Mouse (Mus musculus) lung, adult 2 months (tissue): ENCODE data around the gene Rap1a. TPM values are rescaled to one million over a fixed set of nuclear protein-coding genes. Genes with fewer than 3 reads are reported as not detected.
A peak's percentile ranks its signal among the peaks of the same experiment; 100 is the strongest.

ENCODE experiments used
- DNase-seq: peaks from one replicate; pipeline ENCODE4 v3.0.0; 2022
- H3K4me1 ChIP-seq: fragments of 200-500 bp; 2 replicates; pipeline ENCODE4 v1.6.1; 2011; ENCODE audit warnings: low read length; ENCODE audit not compliant: control insufficient read depth, insufficient read depth
- H3K4me3 ChIP-seq: fragments of 200-500 bp; replicated peaks from 2 replicates; pipeline ENCODE3; 2011; ENCODE audit warnings: low read depth, mild to moderate bottlenecking, control low read depth, low read length; ENCODE audit errors: extremely low read depth
- CTCF ChIP-seq: fragments of 200-500 bp; IDR thresholded peaks from 2 replicates; pipeline ENCODE4 v1.5.1; 2011; ENCODE audit warnings: mild to moderate bottlenecking, low read length, control low read depth; ENCODE audit not compliant: insufficient read depth
- POLR2A ChIP-seq: fragments of 200-500 bp; IDR thresholded peaks from 2 replicates; pipeline ENCODE4 v1.6.1; 2011; ENCODE audit warnings: low read depth, mild to moderate bottlenecking, control low read depth, low read length, borderline replicate concordance; ENCODE audit errors: extremely low read depth
- WGBS: fragments of 180-500 bp; shearing (Covaris S2); methylation state at CpG from one replicate; pipeline ENCODE4 v1.1.7; 2018; 5-methylcytosine and 5-hydroxymethylcytosine counted together
- polyA plus RNA-seq: library from polyadenylated mRNA; depleted of rRNA; stranded (reverse); fragments of >200 nt; gene quantifications from 2 replicates; pipeline ENCODE4 v1.2.3, GENCODE M21; 2012

Rap1a gene
- polyA plus RNA-seq, 1 experiment, result 18.1 TPM

DNA sequence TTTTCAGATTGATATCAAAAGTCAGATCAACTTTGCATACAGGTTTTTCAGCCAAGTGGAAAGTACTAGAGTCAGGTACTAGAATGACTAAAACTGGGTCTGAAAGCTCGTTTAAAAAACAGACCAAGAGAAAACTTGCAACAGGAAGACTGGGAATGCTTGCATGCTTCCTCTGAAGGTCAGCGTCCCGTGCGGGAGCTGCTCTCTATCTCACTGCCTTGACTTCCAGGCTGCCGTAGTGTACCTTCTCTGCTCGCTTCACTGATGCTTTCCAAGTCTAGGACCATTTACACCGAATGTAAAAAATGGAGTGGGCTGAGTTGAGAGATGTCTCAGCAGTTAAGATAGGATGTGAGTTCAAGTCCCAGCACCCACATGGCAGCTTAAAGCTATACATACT, 8.8 kb downstream of the Rap1a start:
- Histone ChIP-seq H3K4me1 (peaks cover 12% of the 10 kb centered on the region), H3K4me3 (no peak overlapping the region)
- no peak for TF ChIP-seq CTCF
- TF ChIP-seq POLR2A, result no peak
- 55% methylated on average over 7 of the region's 7 CpGs for WGBS
- DNase-seq, result no peak

- no peak for TF ChIP-seq CTCF
- TF ChIP-seq POLR2A, result no peak
- Histone ChIP-seq H3K4me3 (no peak overlapping the region), H3K4me1 (peaks cover 7% of the 10 kb centered on the region)
- no peak for DNase-seq
- 73% methylated on average over 2 of the region's 2 CpGs for WGBS
Observed at GRCm38 (mm10) chr3:105791129-105791528, 10.0 kb downstream of the Rap1a start.

GRCm38 (mm10) chr3:105790338-105790737, 10.8 kb downstream of the Rap1a start:
- 82% methylated on average over 1 of the region's 1 CpGs for WGBS
- no peak overlapping the region for H3K4me3 ChIP-seq

GRCm38 (mm10) chr3:105789776-105790175, 11.4 kb downstream of the Rap1a start:
- DNase-seq, result no peak
- Histone ChIP-seq H3K4me1 (peaks cover 6% of the 10 kb centered on the region), H3K4me3 (no peak overlapping the region)
- 52% methylated on average over 1 of the region's 1 CpGs for WGBS
- TF ChIP-seq POLR2A (no peak), CTCF (no peak)

More at GRCm38 (mm10) chr3:105790338-105790737, 10.8 kb downstream of the Rap1a start:
- TF ChIP-seq POLR2A, result no peak
- no peak for TF ChIP-seq CTCF
- H3K4me1 ChIP-seq, result peaks cover 6% of the 10 kb centered on the region
- DNase-seq, result no peak

GRCm38 (mm10) chr3:105787328-105787727, 13.8 kb downstream of the Rap1a start:
- Histone ChIP-seq H3K4me3 (no peak overlapping the region), H3K4me1 (peaks cover 14% of the 10 kb centered on the region)
- no peak for DNase-seq
- WGBS, result 76% methylated on average over 3 of the region's 3 CpGs
- TF ChIP-seq POLR2A (no peak), CTCF (no peak)

DNA sequence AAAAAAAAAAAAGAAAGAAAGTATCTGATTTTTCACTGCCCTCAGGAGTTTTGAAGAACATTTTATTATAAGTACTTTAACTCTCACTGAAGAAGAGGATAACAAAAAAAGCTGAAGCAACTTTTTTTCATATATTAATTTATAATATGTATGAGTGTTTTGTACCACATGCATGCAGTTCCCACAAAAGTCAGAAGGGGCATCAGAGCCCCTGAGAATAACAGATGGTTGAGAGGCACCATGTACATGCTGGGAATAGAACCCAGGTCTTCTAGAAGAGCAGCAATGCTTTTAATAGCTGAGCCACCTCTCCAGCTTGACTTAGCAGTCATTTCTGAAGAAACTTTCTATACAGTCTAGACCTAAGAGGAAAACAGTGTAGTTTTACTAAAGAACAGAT, 15.3 kb downstream of the Rap1a start:
- Histone ChIP-seq H3K4me3 (no peak overlapping the region), H3K4me1 (peaks cover 15% of the 10 kb centered on the region)
- no peak for DNase-seq
- TF ChIP-seq POLR2A, result no peak
- no peak for TF ChIP-seq CTCF

GRCm38 (mm10) chr3:105783809-105784208, 17.3 kb downstream of the Rap1a start:
- TF ChIP-seq POLR2A (no peak), CTCF (no peak)
- WGBS, result 48% methylated on average over 1 of the region's 1 CpGs
- no peak for DNase-seq

GRCm38 (mm10) chr3:105782406-105782805, 18.7 kb downstream of the Rap1a start:
- TF ChIP-seq POLR2A, result no peak
- TF ChIP-seq CTCF, result no peak
- 57% methylated on average over 7 of the region's 7 CpGs for WGBS
- no peak for DNase-seq
- peaks cover 18% of the 10 kb centered on the region for H3K4me1 ChIP-seq
- H3K4me3 ChIP-seq, result no peak overlapping the region

More at GRCm38 (mm10) chr3:105783809-105784208, 17.3 kb downstream of the Rap1a start:
- H3K4me1 ChIP-seq, result peaks cover 15% of the 10 kb centered on the region
- no peak overlapping the region for H3K4me3 ChIP-seq

DNA sequence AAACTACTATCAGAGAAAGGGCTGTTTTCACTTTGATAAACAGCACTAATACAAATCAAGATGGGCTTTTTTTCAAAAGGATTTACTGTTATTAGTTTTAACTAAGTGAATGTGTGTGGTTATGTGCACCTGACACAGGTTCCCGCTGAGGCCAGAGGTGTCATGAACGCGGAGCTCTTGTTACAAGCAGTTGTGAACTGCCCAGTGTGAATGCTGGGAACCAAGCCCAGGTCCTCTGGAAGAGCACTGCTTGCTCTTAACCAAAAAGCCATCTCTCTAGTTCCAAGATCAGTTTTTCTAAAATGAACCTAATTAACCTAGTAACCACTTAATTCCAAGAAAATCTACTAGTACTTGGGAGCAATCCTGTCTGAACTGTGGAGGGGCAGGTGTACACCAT, 23.1 kb downstream of the Rap1a start:
- no peak overlapping the region for H3K4me3 ChIP-seq
- 92% methylated on average over 3 of the region's 3 CpGs for WGBS
- DNase-seq, result no peak
- H3K4me1 ChIP-seq, result peaks cover 14% of the 10 kb centered on the region
- TF ChIP-seq POLR2A, result no peak
- TF ChIP-seq CTCF, result no peak

- TF ChIP-seq CTCF, result no peak
- no peak for TF ChIP-seq POLR2A
- Histone ChIP-seq H3K4me1 (peaks cover 7% of the 10 kb centered on the region), H3K4me3 (no peak overlapping the region)
- DNase-seq, result no peak
Observed at GRCm38 (mm10) chr3:105774496-105774895, 26.6 kb downstream of the Rap1a start.

GRCm38 (mm10) chr3:105771534-105771933, 29.6 kb downstream of the Rap1a start:
- DNase-seq, result no peak
- peak; percentile 39; the same call in 1 of the 2 replicates for TF ChIP-seq CTCF
- no peak for TF ChIP-seq POLR2A
- Histone ChIP-seq H3K4me1 (peaks cover 15% of the 10 kb centered on the region), H3K4me3 (no peak overlapping the region)
